Mouse (Mus musculus) testis, adult 2 months (tissue): ENCODE results near the gene Cdpf1. TPM values are rescaled to one million over a fixed set of nuclear protein-coding genes. Genes with fewer than 3 reads are reported as not detected.

Source experiments
- H3K27ac ChIP-seq: fragments of 200-500 bp; 2 replicates; pipeline ENCODE4 v1.5.1; 2012; ENCODE audit warnings: low read depth, low read length; ENCODE audit not compliant: control insufficient read depth, insufficient read depth
- H3K27me3 ChIP-seq: fragments of 200-500 bp; 2 replicates; pipeline ENCODE4 v1.6.1; 2012; ENCODE audit warnings: mild to moderate bottlenecking, low read length, moderate library complexity; ENCODE audit not compliant: control insufficient read depth, insufficient read depth
- H3K36me3 ChIP-seq: fragments of 200-500 bp; 2 replicates; pipeline ENCODE4 v1.6.1; 2012; ENCODE audit warnings: mild to moderate bottlenecking, low read length; ENCODE audit not compliant: control insufficient read depth, insufficient read depth
- H3K4me1 ChIP-seq: fragments of 200-500 bp; 2 replicates; pipeline ENCODE4 v1.6.1; 2012; ENCODE audit warnings: low read length; ENCODE audit not compliant: control insufficient read depth, insufficient read depth
- H3K4me3 ChIP-seq: fragments of 200-500 bp; 2 replicates; pipeline ENCODE4 v1.5.1; 2012; ENCODE audit warnings: low read depth, mild to moderate bottlenecking, low read length, moderate library complexity, mixed read lengths; ENCODE audit not compliant: control insufficient read depth
- CTCF ChIP-seq: fragments of 200-500 bp; IDR thresholded peaks from 2 replicates; pipeline ENCODE4 v1.5.1; 2012; ENCODE audit warnings: low read depth, mild to moderate bottlenecking, inconsistent platforms, low read length, moderate library complexity; ENCODE audit not compliant: control insufficient read depth, insufficient read depth, insufficient replicate concordance
- POLR2A ChIP-seq: fragments of 200-500 bp; IDR thresholded peaks from 2 replicates; pipeline ENCODE4 v1.6.1; 2012; ENCODE audit warnings: low read depth, mild to moderate bottlenecking, inconsistent platforms, low read length, moderate library complexity; ENCODE audit not compliant: control insufficient read depth
- polyA plus RNA-seq: library from polyadenylated mRNA; depleted of rRNA; stranded (reverse); fragments of >200 nt; gene quantifications from 2 replicates; pipeline ENCODE4 v1.2.3, GENCODE M21; 2012

Cdpf1 gene
- polyA plus RNA-seq, 1 experiment, result 33.4 TPM

- Histone ChIP-seq H3K27me3 (no peaks in the 10 kb centered on the region), H3K4me3 (no peak overlapping the region), H3K4me1 (peaks cover 10% of the 10 kb centered on the region), H3K27ac (no peak overlapping the region), H3K36me3 (no peaks in the 10 kb centered on the region; the same call in 1 of the 2 replicates)
- TF ChIP-seq CTCF (no peak), POLR2A (no peak)
These were observed 3.1 kb downstream of the Cdpf1 start for GRCm38 (mm10) chr15:85808434-85808833.

GRCm38 (mm10) chr15:85808031-85808430 is 3.5 kb downstream of the Cdpf1 start:
- TF ChIP-seq POLR2A, result no peak
- no peak for TF ChIP-seq CTCF
- H3K36me3 ChIP-seq, result no peaks in the 10 kb centered on the region; the same call in 1 of the 2 replicates

GRCm38 (mm10) chr15:85807404-85807803 is 4.1 kb downstream of the Cdpf1 start:
- H3K4me1 ChIP-seq, result peaks cover 10% of the 10 kb centered on the region
- no peak overlapping the region for H3K27ac ChIP-seq
- no peak for TF ChIP-seq POLR2A
- no peak for TF ChIP-seq CTCF
- no peaks in the 10 kb centered on the region for H3K27me3 ChIP-seq
- no peaks in the 10 kb centered on the region; the same call in 1 of the 2 replicates for H3K36me3 ChIP-seq
- no peak overlapping the region for H3K4me3 ChIP-seq

More at GRCm38 (mm10) chr15:85808031-85808430, 3.5 kb downstream of the Cdpf1 start:
- Histone ChIP-seq H3K4me3 (no peak overlapping the region), H3K4me1 (peaks cover 10% of the 10 kb centered on the region), H3K27ac (no peak overlapping the region), H3K27me3 (no peaks in the 10 kb centered on the region)

GRCm38 (mm10) chr15:85806886-85807285 is 4.6 kb downstream of the Cdpf1 start:
- H3K27me3 ChIP-seq, result no peaks in the 10 kb centered on the region
- TF ChIP-seq CTCF, result no peak
- no peak overlapping the region for H3K27ac ChIP-seq

GRCm38 (mm10) chr15:85802931-85803330 is 8.6 kb downstream of the Cdpf1 start:
- Histone ChIP-seq H3K4me3 (no peak overlapping the region), H3K36me3 (no peaks in the 10 kb centered on the region), H3K27me3 (no peaks in the 10 kb centered on the region), H3K27ac (no peak overlapping the region), H3K4me1 (peaks cover 6% of the 10 kb centered on the region; the same call in 1 of the 2 replicates)
- TF ChIP-seq POLR2A (no peak), CTCF (no peak)

More at GRCm38 (mm10) chr15:85806886-85807285, 4.6 kb downstream of the Cdpf1 start:
- peaks cover 10% of the 10 kb centered on the region for H3K4me1 ChIP-seq
- H3K4me3 ChIP-seq, result no peak overlapping the region
- no peaks in the 10 kb centered on the region; the same call in 1 of the 2 replicates for H3K36me3 ChIP-seq

GRCm38 (mm10) chr15:85798676-85799075 is 12.8 kb downstream of the Cdpf1 start:
- peaks cover 6% of the 10 kb centered on the region; the same call in 1 of the 2 replicates for H3K4me1 ChIP-seq
- H3K36me3 ChIP-seq, result no peaks in the 10 kb centered on the region
- H3K27ac ChIP-seq, result no peak overlapping the region
- TF ChIP-seq POLR2A (no peak), CTCF (no peak)
- no peak overlapping the region for H3K4me3 ChIP-seq
- H3K27me3 ChIP-seq, result no peaks in the 10 kb centered on the region

GRCm38 (mm10) chr15:85795516-85795915 is 16.0 kb downstream of the Cdpf1 start:
- H3K27ac ChIP-seq, result no peak overlapping the region
- no peak for TF ChIP-seq POLR2A
- no peak for TF ChIP-seq CTCF
- H3K4me3 ChIP-seq, result no peak overlapping the region
- peaks cover under 1% of the 10 kb centered on the region; the same call in 1 of the 2 replicates for H3K4me1 ChIP-seq
- H3K27me3 ChIP-seq, result no peaks in the 10 kb centered on the region
- no peaks in the 10 kb centered on the region for H3K36me3 ChIP-seq
